Mouse (Mus musculus) bone marrow, adult 2 months (tissue): ENCODE data around the gene Camk2g. TPM values are rescaled to one million over a fixed set of nuclear protein-coding genes. Genes with fewer than 3 reads are reported as not detected.

Experiments
- H3K27ac ChIP-seq: fragments of 200-500 bp; 2 replicates; pipeline ENCODE4 v1.5.1; 2012; ENCODE audit warnings: low read depth, mild to moderate bottlenecking, control low read depth, inconsistent platforms, low read length; ENCODE audit not compliant: control insufficient read depth, poor library complexity, insufficient read depth
- H3K4me1 ChIP-seq: fragments of 200-500 bp; 2 replicates; pipeline ENCODE4 v1.6.1; 2011; ENCODE audit warnings: low read length; ENCODE audit not compliant: control insufficient read depth, insufficient read depth
- H3K4me3 ChIP-seq: fragments of 200-500 bp; replicated peaks from 2 replicates; pipeline ENCODE3; 2011; ENCODE audit warnings: mild to moderate bottlenecking, low read depth, low read length, control low read depth; ENCODE audit not compliant: control insufficient read depth
- CTCF ChIP-seq: fragments of 200-500 bp; IDR thresholded peaks from 2 replicates; pipeline ENCODE4 v1.5.1; 2011; ENCODE audit warnings: low read length, control low read depth; ENCODE audit not compliant: control insufficient read depth, insufficient read depth
- POLR2A ChIP-seq: fragments of 200-500 bp; IDR thresholded peaks from 2 replicates; pipeline ENCODE4 v1.6.1; 2011; ENCODE audit warnings: low read depth, mild to moderate bottlenecking, control low read depth, low read length, borderline replicate concordance; ENCODE audit not compliant: control insufficient read depth
- WGBS: fragments of 180-500 bp; shearing (Covaris S2); methylation state at CpG from one replicate; pipeline ENCODE4 v1.1.7; 2018; 5-methylcytosine and 5-hydroxymethylcytosine counted together
- polyA plus RNA-seq: library from polyadenylated mRNA; stranded (reverse); fragments of >200 nt; gene quantifications from 2 replicates; pipeline ENCODE4 v1.2.4, GENCODE M21; 2011; ENCODE audit warnings: low replicate concordance; ENCODE audit not compliant: missing spikeins, insufficient read depth, insufficient read length

Gene Camk2g
- polyA plus RNA-seq = 4.8 and 13.8 TPM in 2 replicates

- H3K4me3 ChIP-seq = peak within 1 kb of the TSS; percentile 89
- H3K4me1 ChIP-seq = peaks cover 5% of the 10 kb centered on the region
- under 1% methylated on average over 67 of the region's 76 CpGs for WGBS
- peak within 1 kb of the TSS; percentile 77 for H3K27ac ChIP-seq
- TF ChIP-seq POLR2A (peak; percentile 33; the same call in 1 of the 2 replicates), CTCF (no peak)
These were observed at the start of gene Camk2g for GRCm38 (mm10) chr14:20793758-20794531. Camk2g (minus strand) TSS chr14:20794088.

DNA sequence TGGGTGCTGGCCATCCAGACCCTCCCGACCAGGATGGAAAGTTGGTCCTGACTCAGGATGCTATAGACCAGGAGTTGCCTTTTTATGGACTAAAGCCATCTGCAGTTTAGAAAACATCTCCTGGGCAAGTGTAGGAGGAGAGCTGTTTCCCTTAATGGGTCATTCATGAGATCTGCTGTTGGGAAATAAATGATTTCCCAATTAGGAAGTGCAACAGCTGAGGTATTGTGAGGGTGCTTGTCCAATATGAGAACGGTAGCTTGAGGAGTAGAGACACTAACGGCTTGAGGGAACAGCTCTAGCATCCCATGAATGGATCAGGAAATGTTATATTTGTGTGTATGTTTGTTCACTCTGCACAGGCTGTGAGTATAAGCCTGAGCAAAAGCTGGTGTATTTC, 48.7 kb upstream of the Camk2g start:
- H3K27ac ChIP-seq = peak overlapping the region; percentile 30; the same call in 1 of the 2 replicates

GRCm38 (mm10) chr14:20841526-20841925, 47.6 kb upstream of the Camk2g start:
- Histone ChIP-seq H3K27ac (no peak overlapping the region), H3K4me3 (no peak overlapping the region), H3K4me1 (peaks cover 8% of the 10 kb centered on the region; the same call in 1 of the 2 replicates)
- WGBS = 78% methylated on average over 2 of the region's 2 CpGs
- TF ChIP-seq POLR2A (no peak), CTCF (no peak)

More for the DNA sequence above, 48.7 kb upstream of the Camk2g start:
- H3K4me1 ChIP-seq = peaks cover 8% of the 10 kb centered on the region; the same call in 1 of the 2 replicates
- TF ChIP-seq CTCF (no peak), POLR2A (no peak)
- no peak overlapping the region for H3K4me3 ChIP-seq
- 53% methylated on average over 3 of the region's 3 CpGs for WGBS

GRCm38 (mm10) chr14:20837681-20838080, 43.8 kb upstream of the Camk2g start:
- TF ChIP-seq CTCF (no peak), POLR2A (no peak)

DNA sequence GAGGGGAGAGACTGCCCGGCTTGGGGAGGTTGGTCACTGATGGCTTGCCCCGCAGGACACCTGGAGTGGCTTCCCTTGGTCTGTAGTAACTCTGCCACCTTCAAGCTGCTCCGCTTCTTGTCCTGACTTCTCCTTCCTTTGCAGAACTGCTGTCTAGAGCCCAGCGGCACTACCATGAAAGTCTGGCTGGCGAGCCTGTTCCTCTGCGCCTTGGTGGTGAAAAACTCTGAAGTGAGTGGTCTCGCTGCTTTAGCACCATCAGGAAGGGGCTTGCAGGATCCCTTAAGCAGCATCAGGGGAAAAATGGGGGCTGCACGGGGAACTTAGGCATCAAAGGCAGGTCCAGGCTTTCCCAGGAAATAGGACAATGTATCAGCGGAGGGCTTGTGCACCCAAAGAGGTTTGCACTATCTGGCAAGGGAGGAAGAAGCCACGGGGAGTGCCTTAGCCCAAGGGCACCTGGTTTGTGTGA, 43.1 kb upstream of the Camk2g start:
- no peak for TF ChIP-seq CTCF
- no peak for TF ChIP-seq POLR2A
- H3K4me3 ChIP-seq = peak overlapping the region; percentile 58
- peak overlapping the region; percentile 58 for H3K27ac ChIP-seq
- peaks cover 5% of the 10 kb centered on the region; the same call in 1 of the 2 replicates for H3K4me1 ChIP-seq
- 3% methylated on average over 10 of the region's 10 CpGs for WGBS

More at GRCm38 (mm10) chr14:20837681-20838080, 43.8 kb upstream of the Camk2g start:
- peaks cover 5% of the 10 kb centered on the region; the same call in 1 of the 2 replicates for H3K4me1 ChIP-seq
- WGBS = 81% methylated on average over 7 of the region's 7 CpGs
- H3K4me3 ChIP-seq = peak overlapping the region; percentile 42
- no peak overlapping the region for H3K27ac ChIP-seq

DNA sequence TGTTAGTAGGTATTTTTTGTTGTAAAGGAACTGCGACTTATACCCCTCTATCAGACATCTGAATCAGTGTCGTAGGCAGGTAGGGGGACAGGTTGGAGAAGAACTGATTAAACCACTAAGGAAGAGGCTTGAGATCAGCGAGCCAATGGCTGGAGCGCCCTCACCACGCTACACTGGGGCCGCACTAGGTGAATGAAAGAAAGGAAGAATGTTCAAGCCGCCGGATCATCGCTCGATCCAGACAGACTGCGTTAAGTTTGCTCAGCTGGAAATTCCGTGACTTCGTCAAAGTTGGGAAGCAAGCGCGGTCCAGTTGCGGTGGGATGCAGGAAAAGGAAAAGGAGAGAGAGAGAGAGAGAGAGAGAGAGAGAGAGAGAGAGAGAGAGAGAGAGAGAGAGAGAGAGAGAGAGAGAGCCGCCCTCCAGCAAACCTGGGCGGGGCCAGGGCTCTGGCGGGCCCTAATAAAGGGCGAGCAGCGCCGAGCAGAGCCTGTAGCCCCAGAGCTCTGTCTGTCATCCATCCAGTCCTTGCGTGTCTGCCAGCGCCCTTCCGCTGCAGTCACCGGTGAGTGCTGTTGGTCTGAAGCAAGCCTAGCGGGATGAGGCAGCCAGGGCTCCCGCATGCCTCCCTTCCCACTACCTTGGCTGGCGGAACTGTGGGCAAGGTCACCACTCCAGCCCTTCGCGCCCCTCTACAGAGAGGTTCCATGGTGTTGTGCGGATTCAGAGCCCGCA, 42.5 kb upstream of the Camk2g start, which contains the start of gene Plau:
TSS of gene Plau (plus strand) at position 490 of the 734 bp plus-strand sequence.
- peaks cover 5% of the 10 kb centered on the region; the same call in 1 of the 2 replicates for H3K4me1 ChIP-seq
- TF ChIP-seq POLR2A (peak; percentile 86; the same call in 1 of the 2 replicates), CTCF (no peak)
- under 1% methylated on average over 33 of the region's 33 CpGs for WGBS
- peak within 1 kb of the TSS; percentile 58 for H3K27ac ChIP-seq
- peak within 1 kb of the TSS; percentile 67 for H3K4me3 ChIP-seq

GRCm38 (mm10) chr14:20834136-20834535, 40.2 kb upstream of the Camk2g start:
- no peak overlapping the region for H3K27ac ChIP-seq
- no peak overlapping the region for H3K4me3 ChIP-seq
- 37% methylated on average over 7 of the region's 7 CpGs for WGBS
- peaks cover 3% of the 10 kb centered on the region; the same call in 1 of the 2 replicates for H3K4me1 ChIP-seq
- TF ChIP-seq POLR2A (no peak), CTCF (no peak)

GRCm38 (mm10) chr14:20833525-20833924, 39.6 kb upstream of the Camk2g start:
- TF ChIP-seq POLR2A = no peak
- no peak for TF ChIP-seq CTCF
- H3K4me3 ChIP-seq = no peak overlapping the region
- H3K4me1 ChIP-seq = peaks cover 1% of the 10 kb centered on the region; the same call in 1 of the 2 replicates
- H3K27ac ChIP-seq = no peak overlapping the region
- 72% methylated on average over 4 of the region's 4 CpGs for WGBS
